Mouse (Mus musculus): ENCODE measurements around the gene Cpsf6. TPM values are rescaled to one million over a fixed set of nuclear protein-coding genes. Genes with fewer than 3 reads are reported as not detected.
A peak's percentile ranks its signal among the peaks of the same experiment; 100 is the strongest.
"Not testable (repeated sequence)": the region's sequence is repeated elsewhere in the genome, so short reads cannot be mapped to it uniquely, and the experiment has no call there.

Gene Cpsf6
- polyA plus RNA-seq, 1 experiment from 2014 or later, result 97.9 TPM

DNA sequence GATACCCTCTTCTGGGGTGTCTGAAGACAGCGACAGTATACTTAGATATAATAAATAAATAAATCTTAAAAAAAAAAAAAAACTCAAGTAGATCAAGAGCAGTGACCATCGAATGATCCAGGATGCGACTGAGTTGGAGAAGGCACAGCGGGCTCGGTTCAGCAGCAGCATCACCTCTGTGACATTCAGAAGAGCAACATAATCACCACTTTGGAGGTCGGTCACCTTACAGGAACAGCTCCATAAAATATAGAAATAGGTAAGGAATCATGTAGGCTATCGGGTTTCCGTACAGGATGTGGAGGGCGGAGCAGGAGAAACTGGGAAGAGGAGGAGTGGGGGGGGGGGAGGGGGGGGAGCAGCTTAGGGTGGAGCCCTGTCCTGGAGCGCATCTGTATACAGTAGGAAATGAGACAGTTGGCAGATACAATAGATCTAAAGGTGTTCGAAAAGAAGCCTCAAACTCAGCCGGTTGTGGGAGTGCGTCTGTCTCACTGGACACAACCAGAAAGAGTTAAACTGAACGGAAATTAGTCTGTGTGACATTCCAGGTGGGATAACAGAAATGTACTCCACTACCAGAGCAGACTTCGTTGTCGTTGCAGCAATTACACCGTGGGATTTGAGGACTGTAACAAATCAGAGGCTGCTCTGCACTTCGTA, 16.7 kb upstream of the Cpsf6 start:
- no peak overlapping the region for H3K4me3 ChIP-seq (ENCODE audit: low read depth, low read length)

GRCm38 (mm10) chr10:117395801-117396200, 16.0 kb upstream of the Cpsf6 start:
- H3K4me3 ChIP-seq (ENCODE audit: low read depth, low read length), result no peak overlapping the region
- no peaks in the 10 kb centered on the region for H3K4me1 ChIP-seq (ENCODE audit: control insufficient read depth, insufficient read depth, low read length)
- H3K4me2 ChIP-seq, result no peak overlapping the region
- no peaks in the 10 kb centered on the region for H3K9me3 ChIP-seq (replicated peaks; ENCODE audit: control insufficient read depth, low read length)
- H3K27me3 ChIP-seq (ENCODE audit: control insufficient read depth, insufficient read depth, low read length), result no peaks in the 10 kb centered on the region
- no peaks in the 10 kb centered on the region for H3K36me3 ChIP-seq (ENCODE audit: control insufficient read depth, insufficient read depth, low read length)
- ATAC-seq (replicated peaks; ENCODE audit: insufficient number of reproducible peaks, low FRiP score, low TSS enrichment), result no peak
- H3K9ac ChIP-seq (ENCODE audit: low read depth, low read length), result no peak overlapping the region
- no peak overlapping the region for H3K27ac ChIP-seq (ENCODE audit: low read depth, low read length)
- WGBS (ENCODE audit: insufficient replicate concordance), result 91% methylated on average over 2 of the region's 2 CpGs

More for the DNA sequence above, 16.7 kb upstream of the Cpsf6 start:
- no peak for ATAC-seq (replicated peaks; ENCODE audit: insufficient number of reproducible peaks, low FRiP score, low TSS enrichment)
- Histone ChIP-seq H3K36me3 (ENCODE audit: control insufficient read depth, insufficient read depth, low read length) (no peaks in the 10 kb centered on the region), H3K27me3 (ENCODE audit: control insufficient read depth, insufficient read depth, low read length) (no peaks in the 10 kb centered on the region), H3K4me1 (ENCODE audit: control insufficient read depth, insufficient read depth, low read length) (no peaks in the 10 kb centered on the region), H3K4me2 (peak overlapping the region; percentile 34), H3K9me3 (replicated peaks; ENCODE audit: control insufficient read depth, low read length) (no peaks in the 10 kb centered on the region), H3K9ac (ENCODE audit: low read depth, low read length) (no peak overlapping the region), H3K27ac (ENCODE audit: low read depth, low read length) (no peak overlapping the region)
- 45% methylated on average over 18 of the region's 18 CpGs for WGBS (ENCODE audit: insufficient replicate concordance)

- no peaks in the 10 kb centered on the region for H3K4me1 ChIP-seq (ENCODE audit: control insufficient read depth, insufficient read depth, low read length)
- no peaks in the 10 kb centered on the region for H3K27me3 ChIP-seq (ENCODE audit: control insufficient read depth, insufficient read depth, low read length)
- H3K4me2 ChIP-seq, result no peak overlapping the region
- no peak overlapping the region for H3K27ac ChIP-seq (ENCODE audit: low read depth, low read length)
- no peak overlapping the region for H3K4me3 ChIP-seq (ENCODE audit: low read depth, low read length)
- no peaks in the 10 kb centered on the region for H3K36me3 ChIP-seq (ENCODE audit: control insufficient read depth, insufficient read depth, low read length)
- no peaks in the 10 kb centered on the region for H3K9me3 ChIP-seq (replicated peaks; ENCODE audit: control insufficient read depth, low read length)
- no peak overlapping the region for H3K9ac ChIP-seq (ENCODE audit: low read depth, low read length)
- 63% methylated on average over 3 of the region's 3 CpGs for WGBS (ENCODE audit: insufficient replicate concordance)
- ATAC-seq (replicated peaks; ENCODE audit: insufficient number of reproducible peaks, low FRiP score, low TSS enrichment), result no peak
These were observed 15.1 kb upstream of the Cpsf6 start for GRCm38 (mm10) chr10:117394738-117395550.

DNA sequence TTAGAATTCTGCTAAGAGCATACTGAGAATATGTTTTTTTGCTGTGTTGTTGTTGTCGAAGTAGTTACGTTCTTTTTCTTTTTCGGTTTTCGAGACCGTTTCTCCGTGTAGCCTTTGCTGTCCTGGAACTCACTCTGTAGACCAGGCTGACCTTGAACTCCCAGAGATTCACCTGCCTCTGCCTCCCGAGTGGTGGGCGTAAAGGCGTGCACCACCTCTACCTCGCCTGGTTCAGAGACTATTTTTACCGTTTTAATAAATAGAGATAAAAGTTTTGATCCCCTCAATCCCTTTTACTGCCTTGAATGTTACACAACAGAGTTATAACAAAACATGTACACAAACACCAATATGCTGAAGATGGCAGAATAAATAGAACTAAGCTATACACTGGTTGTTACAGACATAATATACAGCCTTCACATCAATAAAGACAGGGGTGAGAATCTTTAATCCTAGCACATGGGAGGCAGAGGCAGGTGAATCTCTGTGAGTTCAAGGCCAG, 14.1 kb upstream of the Cpsf6 start:
- Histone ChIP-seq H3K9me3 (replicated peaks; ENCODE audit: control insufficient read depth, low read length) (no peaks in the 10 kb centered on the region), H3K4me3 (ENCODE audit: low read depth, low read length) (peak overlapping the region; percentile 49), H3K36me3 (ENCODE audit: control insufficient read depth, insufficient read depth, low read length) (no peaks in the 10 kb centered on the region), H3K4me2 (peak overlapping the region; percentile 87), H3K27ac (ENCODE audit: low read depth, low read length) (peak overlapping the region; percentile 46; the same call in 1 of the 2 replicates), H3K27me3 (ENCODE audit: control insufficient read depth, insufficient read depth, low read length) (no peaks in the 10 kb centered on the region), H3K9ac (ENCODE audit: low read depth, low read length) (peak overlapping the region; percentile 74), H3K4me1 (ENCODE audit: control insufficient read depth, insufficient read depth, low read length) (no peaks in the 10 kb centered on the region)
- WGBS (ENCODE audit: insufficient replicate concordance), result 48% methylated on average over 11 of the region's 11 CpGs
- no peak for ATAC-seq (replicated peaks; ENCODE audit: insufficient number of reproducible peaks, low FRiP score, low TSS enrichment)

GRCm38 (mm10) chr10:117393196-117393890, 13.5 kb upstream of the Cpsf6 start:
- Histone ChIP-seq H3K27ac (ENCODE audit: low read depth, low read length) (peak overlapping the region; percentile 46; the same call in 1 of the 2 replicates), H3K4me1 (ENCODE audit: control insufficient read depth, insufficient read depth, low read length) (no peaks in the 10 kb centered on the region), H3K9me3 (replicated peaks; ENCODE audit: control insufficient read depth, low read length) (no peaks in the 10 kb centered on the region), H3K4me3 (ENCODE audit: low read depth, low read length) (peak overlapping the region; percentile 49), H3K4me2 (peak overlapping the region; percentile 87), H3K36me3 (ENCODE audit: control insufficient read depth, insufficient read depth, low read length) (no peaks in the 10 kb centered on the region), H3K9ac (ENCODE audit: low read depth, low read length) (peak overlapping the region; percentile 74), H3K27me3 (ENCODE audit: control insufficient read depth, insufficient read depth, low read length) (no peaks in the 10 kb centered on the region)
- ATAC-seq (replicated peaks; ENCODE audit: insufficient number of reproducible peaks, low FRiP score, low TSS enrichment), result peak; percentile 49; the same call in 1 of the 2 replicates
- WGBS (ENCODE audit: insufficient replicate concordance), result 1% methylated on average over 27 of the region's 27 CpGs

- Histone ChIP-seq H3K4me2 (peak overlapping the region; percentile 87), H3K27me3 (ENCODE audit: control insufficient read depth, insufficient read depth, low read length) (no peaks in the 10 kb centered on the region), H3K4me3 (ENCODE audit: low read depth, low read length) (peak overlapping the region; percentile 49), H3K36me3 (ENCODE audit: control insufficient read depth, insufficient read depth, low read length) (no peaks in the 10 kb centered on the region), H3K27ac (ENCODE audit: low read depth, low read length) (no peak overlapping the region), H3K9ac (ENCODE audit: low read depth, low read length) (no peak overlapping the region), H3K4me1 (ENCODE audit: control insufficient read depth, insufficient read depth, low read length) (no peaks in the 10 kb centered on the region), H3K9me3 (replicated peaks; ENCODE audit: control insufficient read depth, low read length) (no peaks in the 10 kb centered on the region)
- ATAC-seq (replicated peaks; ENCODE audit: insufficient number of reproducible peaks, low FRiP score, low TSS enrichment), result 0 out of 2 replicates have a peak, but pooled peaks have one; percentile 15
- WGBS (ENCODE audit: insufficient replicate concordance), result 6% methylated on average over 6 of the region's 6 CpGs
These were observed 13.0 kb upstream of the Cpsf6 start for GRCm38 (mm10) chr10:117392832-117393195.

GRCm38 (mm10) chr10:117392397-117392796, 12.6 kb upstream of the Cpsf6 start:
- not testable (repeated sequence) for H3K27me3 ChIP-seq (ENCODE audit: control insufficient read depth, insufficient read depth, low read length); H3K9me3 ChIP-seq (replicated peaks; ENCODE audit: control insufficient read depth, low read length); H3K9ac ChIP-seq (ENCODE audit: low read depth, low read length); H3K4me1 ChIP-seq (ENCODE audit: control insufficient read depth, insufficient read depth, low read length); H3K36me3 ChIP-seq (ENCODE audit: control insufficient read depth, insufficient read depth, low read length); ATAC-seq (replicated peaks; ENCODE audit: insufficient number of reproducible peaks, low FRiP score, low TSS enrichment); H3K4me2 ChIP-seq; H3K27ac ChIP-seq (ENCODE audit: low read depth, low read length); H3K4me3 ChIP-seq (ENCODE audit: low read depth, low read length)
- 84% methylated on average over 1 of the region's 1 CpGs for WGBS (ENCODE audit: insufficient replicate concordance)

DNA sequence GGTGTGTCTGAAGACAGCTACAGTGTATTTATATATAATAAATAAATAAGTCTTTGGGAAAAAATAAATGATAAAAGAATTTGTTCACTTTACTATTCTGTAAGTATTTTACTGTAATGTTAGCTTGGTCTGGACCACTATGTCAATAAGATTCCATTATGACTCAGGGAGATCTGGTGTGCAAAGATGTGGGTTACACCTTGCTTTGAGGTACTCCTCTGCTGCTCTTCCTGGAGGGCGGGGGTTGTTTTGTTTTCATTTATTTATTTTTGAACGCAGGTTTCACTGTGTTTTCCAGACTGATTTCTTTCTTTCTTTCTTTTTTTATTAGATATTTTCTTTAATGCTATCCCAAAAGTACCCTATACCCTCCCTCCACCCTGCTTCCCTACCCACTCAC, 12.0 kb upstream of the Cpsf6 start:
- H3K4me2 ChIP-seq, result no peak overlapping the region
- no peak for ATAC-seq (replicated peaks; ENCODE audit: insufficient number of reproducible peaks, low FRiP score, low TSS enrichment)
- 88% methylated on average over 2 of the region's 2 CpGs for WGBS (ENCODE audit: insufficient replicate concordance)
- H3K27ac ChIP-seq (ENCODE audit: low read depth, low read length), result no peak overlapping the region
- H3K27me3 ChIP-seq (ENCODE audit: control insufficient read depth, insufficient read depth, low read length), result no peaks in the 10 kb centered on the region
- H3K9me3 ChIP-seq (replicated peaks; ENCODE audit: control insufficient read depth, low read length), result no peaks in the 10 kb centered on the region
- H3K9ac ChIP-seq (ENCODE audit: low read depth, low read length), result no peak overlapping the region
- H3K4me3 ChIP-seq (ENCODE audit: low read depth, low read length), result no peak overlapping the region
- no peaks in the 10 kb centered on the region for H3K36me3 ChIP-seq (ENCODE audit: control insufficient read depth, insufficient read depth, low read length)
- H3K4me1 ChIP-seq (ENCODE audit: control insufficient read depth, insufficient read depth, low read length), result no peaks in the 10 kb centered on the region

Measured in heart, embryonic 11.5 days (tissue).